Mouse (Mus musculus) limb, embryonic 14.5 days (tissue): ENCODE measurements around the gene Cemip2. TPM values are rescaled to one million over a fixed set of nuclear protein-coding genes. Genes with fewer than 3 reads are reported as not detected.

Experiments used
- ATAC-seq: fragments of 200-750 bp; cut with Nextera tagmentation; 2 replicates; pipeline ENCODE4 v1.8.0; 2017; ENCODE audit warnings: low read depth, moderate number of reproducible peaks, moderate TSS enrichment; ENCODE audit not compliant: low FRiP score
- DNase-seq: peaks from one replicate; pipeline ENCODE4 v3.0.0-alpha.2; 2015; ENCODE audit warnings: low spot score
- H3K27ac ChIP-seq: fragments of 300-500 bp; sonication (generic); replicated peaks from 2 replicates; pipeline ENCODE4 v1.5.1; 2014; ENCODE audit warnings: low read depth, mild to moderate bottlenecking, low read length, moderate library complexity, mixed read lengths
- H3K27me3 ChIP-seq: fragments of 300-500 bp; sonication (generic); 2 replicates; pipeline ENCODE4 v1.6.1; 2014; ENCODE audit warnings: low read length, mixed read lengths; ENCODE audit not compliant: control insufficient read depth, insufficient read depth
- H3K36me3 ChIP-seq: fragments of 300-500 bp; sonication (generic); 2 replicates; pipeline ENCODE4 v1.6.1; 2014; ENCODE audit warnings: mild to moderate bottlenecking, low read length, moderate library complexity, mixed read lengths; ENCODE audit not compliant: control insufficient read depth, insufficient read depth
- H3K4me1 ChIP-seq: fragments of 300-500 bp; sonication (generic); 2 replicates; pipeline ENCODE4 v1.6.1; 2014; ENCODE audit warnings: antibody characterized with exemption, low read length, mixed read lengths; ENCODE audit not compliant: control insufficient read depth, insufficient read depth
- H3K4me2 ChIP-seq: fragments of 300-500 bp; sonication (generic); replicated peaks from 2 replicates; pipeline ENCODE4 v1.6.1; 2014; ENCODE audit warnings: low read depth, mild to moderate bottlenecking, low read length, moderate library complexity; ENCODE audit not compliant: severe bottlenecking
- H3K4me3 ChIP-seq: fragments of 300-500 bp; sonication (generic); replicated peaks from 2 replicates; pipeline ENCODE4 v1.5.1; 2014; ENCODE audit warnings: low read length
- H3K9ac ChIP-seq: fragments of 300-500 bp; sonication (generic); 2 replicates; pipeline ENCODE4 v1.6.1; 2014; ENCODE audit warnings: mild to moderate bottlenecking, low read depth, low read length, moderate library complexity; ENCODE audit not compliant: severe bottlenecking
- H3K9me3 ChIP-seq: fragments of 300-500 bp; sonication (generic); 2 replicates; pipeline ENCODE4 v1.6.1; 2016; ENCODE audit warnings: low read length; ENCODE audit not compliant: control insufficient read depth
- POLR2A ChIP-seq: fragments of 200-500 bp; IDR thresholded peaks from 2 replicates; pipeline ENCODE4 v1.8.0; 2012; ENCODE audit warnings: inconsistent platforms, mild to moderate bottlenecking, moderate library complexity, borderline replicate concordance; ENCODE audit not compliant: insufficient read depth, insufficient read length; ENCODE audit errors: extremely low read depth
- WGBS: fragments of 180-500 bp; shearing (Covaris S2); extraction: QIAGEN DNeasy Blood & Tissue Kit; methylation state at CpG from one replicate; pipeline ENCODE4 v1.1.7; 2014; 5-methylcytosine and 5-hydroxymethylcytosine counted together
- polyA plus RNA-seq, 2 experiments: library from polyadenylated mRNA; depleted of rRNA in 1 of 2; stranded (reverse) in 1 of 2; unstranded in 1 of 2; fragments of >200 nt; fragmentation: Nextera tagmentation in 1 of 2; extraction: Ambion mirVana in 1 of 2; gene quantifications; 2 replicates each; pipeline versions ENCODE4 v1.2.1 to v1.2.3; 2012 to 2014

The Cemip2 gene
- polyA plus RNA-seq, 2 experiments: 16.1 to 31.1 TPM

DNA sequence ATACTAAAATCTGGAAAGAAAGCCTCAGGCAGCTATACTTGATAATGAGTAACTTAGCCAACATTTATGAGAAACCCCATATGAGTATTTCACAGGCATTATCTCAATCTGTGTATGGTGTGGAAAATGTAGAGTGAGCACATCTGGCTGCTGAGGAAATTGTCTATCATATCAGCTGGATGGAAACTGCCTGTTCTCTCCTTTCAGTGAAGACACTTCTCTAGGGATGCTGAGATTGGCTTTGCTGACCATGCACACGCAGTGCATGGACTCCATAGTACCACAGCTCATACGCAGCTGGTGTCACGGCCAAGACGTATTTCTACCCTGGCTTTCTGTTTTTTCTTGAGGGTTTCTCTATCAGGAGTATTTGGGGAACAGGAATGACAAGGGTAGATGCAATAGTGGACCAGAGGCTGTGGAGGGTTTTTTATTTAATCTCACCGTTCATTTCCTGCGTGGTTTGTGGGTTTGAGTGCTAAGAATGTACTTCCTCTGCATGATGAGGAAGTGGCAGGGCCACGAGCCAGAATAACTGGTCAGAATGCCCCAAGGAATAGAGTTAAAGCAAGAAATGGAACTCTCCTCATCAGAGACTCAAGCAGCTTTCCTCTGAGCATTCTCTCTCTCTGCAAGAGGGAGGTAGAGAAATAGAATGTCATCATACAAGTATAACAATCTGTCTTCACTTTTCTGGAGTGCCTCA is 119.1 kb downstream of the Cemip2 start:
- DNase-seq: peak; percentile 53
- Histone ChIP-seq H3K27ac (no peak overlapping the region), H3K9me3 (no peaks in the 10 kb centered on the region), H3K36me3 (no peaks in the 10 kb centered on the region), H3K27me3 (no peaks in the 10 kb centered on the region), H3K4me2 (no peak overlapping the region), H3K9ac (no peak overlapping the region), H3K4me3 (no peak overlapping the region), H3K4me1 (peaks cover 12% of the 10 kb centered on the region; the same call in 1 of the 2 replicates)
- 63% methylated on average over 7 of the region's 7 CpGs for WGBS
- no peak for TF ChIP-seq POLR2A
- ATAC-seq: no peak

DNA sequence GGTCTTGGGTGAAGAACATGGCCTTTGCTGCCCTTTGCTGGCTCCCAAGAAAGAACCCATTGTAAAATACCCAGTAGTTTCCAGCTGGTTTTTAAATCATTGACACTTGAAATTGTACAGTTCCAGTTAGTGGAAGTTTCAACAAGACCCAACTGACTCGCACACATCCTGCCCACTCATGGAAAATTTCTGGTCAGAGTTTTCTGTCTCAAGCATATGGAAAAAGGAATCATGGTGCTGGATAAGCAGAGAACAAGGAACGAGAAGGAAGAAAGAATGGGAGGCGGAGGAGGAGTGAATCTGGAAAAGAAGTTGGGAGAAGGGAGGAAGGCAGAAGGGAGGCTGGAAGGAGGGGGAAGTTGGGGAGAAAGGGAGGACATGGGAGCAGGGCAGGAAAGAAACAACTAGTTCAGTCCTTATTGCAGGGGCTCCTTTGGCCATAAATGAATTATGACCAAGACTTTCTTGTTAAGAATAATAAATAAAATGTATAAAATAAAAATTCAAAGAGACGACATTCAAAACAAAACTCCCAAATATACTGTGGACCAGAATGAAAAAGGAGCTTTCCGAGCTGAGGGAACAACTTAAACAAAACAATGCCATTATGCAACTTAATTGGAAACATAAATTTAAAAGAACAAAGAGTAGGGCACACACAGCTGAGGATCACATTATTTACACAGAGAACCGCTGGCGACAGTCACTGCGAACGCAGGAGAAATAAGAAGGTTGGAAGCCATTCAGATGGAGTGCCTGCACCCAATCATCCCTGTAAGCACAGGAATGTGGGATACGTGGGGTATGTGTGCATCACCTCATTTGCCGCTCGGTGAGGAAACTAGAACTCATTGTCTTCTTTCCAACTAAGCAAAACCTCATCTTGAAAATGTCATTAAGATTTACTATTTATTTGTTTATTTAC is 120.1 kb downstream of the Cemip2 start:
- DNase-seq: peak; percentile 30
- no peaks in the 10 kb centered on the region for H3K9me3 ChIP-seq
- no peak for TF ChIP-seq POLR2A
- peaks cover 12% of the 10 kb centered on the region; the same call in 1 of the 2 replicates for H3K4me1 ChIP-seq
- H3K36me3 ChIP-seq: no peaks in the 10 kb centered on the region
- no peak overlapping the region for H3K4me2 ChIP-seq
- H3K9ac ChIP-seq: no peak overlapping the region
- no peak for ATAC-seq
- H3K4me3 ChIP-seq: no peak overlapping the region
- peak overlapping the region; percentile 27; the same call in 1 of the 2 replicates for H3K27ac ChIP-seq
- 41% methylated on average over 12 of the region's 12 CpGs for WGBS
- no peaks in the 10 kb centered on the region for H3K27me3 ChIP-seq

Other genes starting within 250 kb of the Cemip2 start
- gene 1110059E24Rik, start 125.4 kb upstream of the Cemip2 start, polyA plus RNA-seq (2012; rRNA removed): 24.1 and 35.0 TPM in 2 replicates
- gene 1110059E24Rik, start 125.4 kb upstream of the Cemip2 start, polyA plus RNA-seq (2014; fragmentation: Nextera tagmentation; extraction: Ambion mirVana): 54.2 and 55.0 TPM in 2 replicates
- gene Abhd17b, start 125.2 kb upstream of the Cemip2 start, polyA plus RNA-seq (2012; rRNA removed): 19.4 and 19.7 TPM in 2 replicates
- 34.7 and 38.0 TPM in 2 replicates for gene Abhd17b, start 125.2 kb upstream of the Cemip2 start, polyA plus RNA-seq (2014; fragmentation: Nextera tagmentation; extraction: Ambion mirVana)